In the genomic region with DNA sequence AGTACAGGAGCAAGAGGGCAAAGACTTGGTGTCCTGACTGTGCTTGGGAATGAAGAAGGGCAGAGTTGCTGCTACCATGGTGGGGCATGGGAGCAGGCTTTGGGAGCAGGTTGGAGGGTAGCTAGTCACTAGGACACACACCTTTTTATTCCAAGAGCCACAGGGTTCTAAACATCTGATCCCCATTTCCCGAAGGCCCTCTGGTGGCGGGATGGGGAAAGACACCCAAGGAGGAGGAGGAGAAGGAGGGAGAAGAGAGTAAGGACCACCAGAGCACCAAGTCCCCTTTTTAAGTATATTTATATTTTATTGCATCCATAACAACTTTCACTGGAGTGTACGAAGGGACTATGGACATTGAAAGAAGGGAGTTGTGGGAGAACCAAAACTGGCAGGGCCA, we compare ENCODE assay signal across 8 mouse cellular contexts. TPM values are rescaled to one million over a fixed set of nuclear protein-coding genes. Genes with fewer than 3 reads are reported as not detected.
DNase-seq lines count a peak whose midpoint lies in the region; ATAC-seq and TF ChIP-seq lines count a peak whose summit lies in the region.

No protein-coding gene starts in this region.

- no peak overlapping the region for H3K4me3 ChIP-seq in gastrocnemius, adult 2 months

- peak; percentile 34 for DNase-seq in gastrocnemius, adult 2 months
- no peak for DNase-seq in gastrocnemius, postnatal 25 days
- DNase-seq in thymus, postnatal 14 days = peak; percentile 28
- DNase-seq in thymus, postnatal 0 days (ENCODE audit: low spot score) = no peak
- DNase-seq in large intestine, adult 2 months (ENCODE audit: low read depth, low spot score) = peak; percentile 4
- no peak for DNase-seq in spleen, adult 12 weeks (ENCODE audit: low spot score)

- peak; percentile 69; the same call in 1 of the 2 replicates for ATAC-seq in common myeloid progenitor, adult 5-6 weeks (replicated peaks; ENCODE audit: low read depth, poor library complexity, severe bottlenecking)
- ATAC-seq in megakaryocyte-erythroid progenitor cell, adult 5-6 weeks (replicated peaks; ENCODE audit: low FRiP score, low TSS enrichment, poor library complexity, severe bottlenecking) = peak; percentile 67; the same call in 1 of the 2 replicates

- intact Hi-C loops in gastrocnemius, adult 2 months (cut with DNase I) = no loop called here

- H3K27ac ChIP-seq in gastrocnemius, adult 2 months = no peak overlapping the region

- peak; percentile 68 for TF ChIP-seq CTCF in gastrocnemius, adult 2 months (IDR thresholded peaks at IDR 0.05)

- 17% methylated on average over 3 of the region's 3 CpGs for WGBS in large intestine, adult 2 months

RNA-seq across cellular contexts. Expression of a gene that starts 57.0 kb away (rescaled TPM):
- total RNA-seq in gastrocnemius, adult 2 months (2021) = 10 to 100 TPM; 20.0 to 23.9 TPM
- total RNA-seq in gastrocnemius, postnatal 25 days (2021) = 10 to 100 TPM; 19.3 to 20.2 TPM
- polyA plus RNA-seq in thymus, postnatal 0 days (2015; fragmentation: Nextera tagmentation; extraction: Ambion mirVana) = 1.9 and 2.0 TPM in 2 replicates
- 9.2 and 13.1 TPM in 2 replicates for total RNA-seq in common myeloid progenitor, adult 5-6 weeks (2017)
- polyA plus RNA-seq in large intestine, adult 2 months (2012; rRNA removed) = 6.6 and 11.1 TPM in 2 replicates
- total RNA-seq in megakaryocyte-erythroid progenitor cell, adult 5-6 weeks (2014; fragmentation: Nextera tagmentation) = 19.4 and 24.2 TPM in 2 replicates
- total RNA-seq in megakaryocyte-erythroid progenitor cell, adult 5-6 weeks (2017) = 8.4 and 10.6 TPM in 2 replicates

Comparison
In these comparisons a context has a peak if more than half of its experiments do, and no peak if none do; other contexts are left out.
1. DNase-seq: peak in gastrocnemius, adult 2 months (single experiment), thymus, postnatal 14 days (single experiment) and large intestine, adult 2 months (single experiment); none in gastrocnemius, postnatal 25 days (single experiment), thymus, postnatal 0 days (single experiment) and spleen, adult 12 weeks (single experiment).